Mouse (Mus musculus) kidney, embryonic 15.5 days (tissue): ENCODE data around the gene Mia3. TPM values are rescaled to one million over a fixed set of nuclear protein-coding genes. Genes with fewer than 3 reads are reported as not detected.
A peak's percentile ranks its signal among the peaks of the same experiment; 100 is the strongest.
"Not testable (repeated sequence)": the region's sequence is repeated elsewhere in the genome, so short reads cannot be mapped to it uniquely, and the experiment has no call there.

Source experiments
- ATAC-seq: fragments of 200-750 bp; cut with Nextera tagmentation; replicated peaks from 2 replicates; pipeline ENCODE4 v1.8.0; 2017; ENCODE audit warnings: moderate TSS enrichment; ENCODE audit not compliant: low FRiP score
- H3K27ac ChIP-seq: fragments of 300-500 bp; sonication (generic); 2 replicates; pipeline ENCODE4 v1.5.1; 2015; ENCODE audit warnings: mild to moderate bottlenecking, inconsistent platforms
- H3K27me3 ChIP-seq: fragments of 300-500 bp; sonication (generic); 2 replicates; pipeline ENCODE4 v1.6.1; 2015; ENCODE audit warnings: inconsistent platforms
- H3K36me3 ChIP-seq: fragments of 300-500 bp; sonication (generic); 2 replicates; pipeline ENCODE4 v1.6.1; 2015; ENCODE audit warnings: inconsistent platforms
- H3K4me1 ChIP-seq: fragments of 300-500 bp; sonication (generic); 2 replicates; pipeline ENCODE4 v1.6.1; 2015; ENCODE audit warnings: inconsistent platforms
- H3K4me2 ChIP-seq: fragments of 300-500 bp; sonication (generic); 2 replicates; pipeline ENCODE4 v1.6.1; 2015; ENCODE audit warnings: moderate library complexity, mild to moderate bottlenecking, inconsistent platforms
- H3K4me3 ChIP-seq: fragments of 300-500 bp; sonication (generic); replicated peaks from 2 replicates; pipeline ENCODE4 v1.5.1; 2015; ENCODE audit warnings: mild to moderate bottlenecking, inconsistent platforms
- H3K9ac ChIP-seq: fragments of 300-500 bp; sonication (generic); 2 replicates; pipeline ENCODE4 v1.6.1; 2015; ENCODE audit warnings: mild to moderate bottlenecking, inconsistent platforms
- H3K9me3 ChIP-seq: fragments of 300-500 bp; sonication (generic); replicated peaks from 2 replicates; pipeline ENCODE4 v1.6.1; 2016; ENCODE audit warnings: inconsistent platforms
- WGBS: fragments of 180-500 bp; shearing (Covaris S2); methylation state at CpG from one replicate; pipeline ENCODE4 v1.1.7; 2015; ENCODE audit warnings: mixed read lengths; 5-methylcytosine and 5-hydroxymethylcytosine counted together
- polyA plus RNA-seq: library from polyadenylated mRNA; unstranded; fragments of >200 nt; fragmentation: Nextera tagmentation; extraction: Ambion mirVana; gene quantifications from 2 replicates; pipeline ENCODE4 v1.2.1, GENCODE M21; 2015

Mia3 gene
- polyA plus RNA-seq, 1 experiment from 2014 or later: 99.3 TPM

- WGBS: 74% methylated on average over 5 of the region's 5 CpGs
- no peaks in the 10 kb centered on the region for H3K9me3 ChIP-seq
- no peak for ATAC-seq
- no peak overlapping the region for H3K4me2 ChIP-seq
- peaks cover 5% of the 10 kb centered on the region for H3K4me1 ChIP-seq
- no peaks in the 10 kb centered on the region for H3K36me3 ChIP-seq
- no peaks in the 10 kb centered on the region for H3K27me3 ChIP-seq
- no peak overlapping the region for H3K9ac ChIP-seq
- H3K4me3 ChIP-seq: no peak overlapping the region
- no peak overlapping the region for H3K27ac ChIP-seq
These were observed 5.4 kb upstream of the Mia3 start for GRCm38 (mm10) chr1:183374728-183375127.

- peak overlapping the region; percentile 89 for H3K9ac ChIP-seq
- WGBS: under 1% methylated on average over 56 of the region's 56 CpGs
- H3K27me3 ChIP-seq: no peaks in the 10 kb centered on the region
- peaks cover 18% of the 10 kb centered on the region for H3K36me3 ChIP-seq
- H3K4me3 ChIP-seq: peak overlapping the region; percentile 95
- no peaks in the 10 kb centered on the region for H3K9me3 ChIP-seq
- peak overlapping the region; percentile 83 for H3K4me2 ChIP-seq
- H3K27ac ChIP-seq: peak overlapping the region; percentile 81
- peak; percentile 77 for ATAC-seq
- peaks cover 22% of the 10 kb centered on the region for H3K4me1 ChIP-seq
These were observed 552 bp downstream of the Mia3 start for GRCm38 (mm10) chr1:183368601-183369400.

- WGBS: 83% methylated on average over 5 of the region's 5 CpGs
- ATAC-seq: no peak
- Histone ChIP-seq H3K27me3 (no peaks in the 10 kb centered on the region), H3K4me2 (no peak overlapping the region), H3K9me3 (no peaks in the 10 kb centered on the region), H3K4me3 (no peak overlapping the region), H3K4me1 (peaks cover 22% of the 10 kb centered on the region), H3K36me3 (peaks cover 40% of the 10 kb centered on the region), H3K9ac (no peak overlapping the region), H3K27ac (no peak overlapping the region)
These were observed 3.0 kb downstream of the Mia3 start for GRCm38 (mm10) chr1:183366361-183366760.

GRCm38 (mm10) chr1:183363577-183363867, 5.8 kb downstream of the Mia3 start:
- peaks cover 67% of the 10 kb centered on the region for H3K36me3 ChIP-seq
- no peak for ATAC-seq
- peaks cover 16% of the 10 kb centered on the region for H3K4me1 ChIP-seq
- no peaks in the 10 kb centered on the region for H3K27me3 ChIP-seq
- H3K27ac ChIP-seq: no peak overlapping the region
- H3K9ac ChIP-seq: no peak overlapping the region
- 93% methylated on average over 5 of the region's 5 CpGs for WGBS
- H3K9me3 ChIP-seq: no peaks in the 10 kb centered on the region
- H3K4me2 ChIP-seq: no peak overlapping the region
- no peak overlapping the region for H3K4me3 ChIP-seq

GRCm38 (mm10) chr1:183362729-183363576, 6.4 kb downstream of the Mia3 start:
- Histone ChIP-seq H3K4me3 (no peak overlapping the region), H3K27ac (no peak overlapping the region), H3K9ac (no peak overlapping the region), H3K9me3 (no peaks in the 10 kb centered on the region), H3K4me2 (no peak overlapping the region), H3K4me1 (peaks cover 11% of the 10 kb centered on the region), H3K36me3 (peaks cover 72% of the 10 kb centered on the region), H3K27me3 (no peaks in the 10 kb centered on the region)
- 85% methylated on average over 14 of the region's 14 CpGs for WGBS
- ATAC-seq: no peak

- no peak overlapping the region for H3K4me2 ChIP-seq
- no peak overlapping the region for H3K27ac ChIP-seq
- no peaks in the 10 kb centered on the region for H3K9me3 ChIP-seq
- H3K4me1 ChIP-seq: peaks cover 5% of the 10 kb centered on the region
- H3K9ac ChIP-seq: no peak overlapping the region
- H3K4me3 ChIP-seq: no peak overlapping the region
- H3K36me3 ChIP-seq: peaks cover 79% of the 10 kb centered on the region
- H3K27me3 ChIP-seq: no peaks in the 10 kb centered on the region
- no peak for ATAC-seq
- WGBS: 91% methylated on average over 5 of the region's 5 CpGs
These were observed 7.1 kb downstream of the Mia3 start for GRCm38 (mm10) chr1:183362301-183362700.

- no peak overlapping the region for H3K9ac ChIP-seq
- ATAC-seq: no peak
- no peaks in the 10 kb centered on the region for H3K4me1 ChIP-seq
- peaks cover 90% of the 10 kb centered on the region for H3K36me3 ChIP-seq
- no peak overlapping the region for H3K4me3 ChIP-seq
- 92% methylated on average over 3 of the region's 3 CpGs for WGBS
- no peaks in the 10 kb centered on the region for H3K9me3 ChIP-seq
- no peak overlapping the region for H3K4me2 ChIP-seq
- no peak overlapping the region for H3K27ac ChIP-seq
- no peaks in the 10 kb centered on the region for H3K27me3 ChIP-seq
These were observed 10.5 kb downstream of the Mia3 start for GRCm38 (mm10) chr1:183358901-183359300.

GRCm38 (mm10) chr1:183349840-183350239, 19.5 kb downstream of the Mia3 start:
- Histone ChIP-seq H3K36me3 (peaks cover 73% of the 10 kb centered on the region), H3K4me2 (no peak overlapping the region), H3K4me1 (peaks cover 11% of the 10 kb centered on the region), H3K27ac (no peak overlapping the region), H3K9me3 (no peaks in the 10 kb centered on the region), H3K27me3 (no peaks in the 10 kb centered on the region), H3K4me3 (no peak overlapping the region), H3K9ac (no peak overlapping the region)
- no peak for ATAC-seq
- 23% methylated on average over 6 of the region's 6 CpGs for WGBS

GRCm38 (mm10) chr1:183345817-183346195, 23.5 kb downstream of the Mia3 start:
- H3K4me1 ChIP-seq: peaks cover 14% of the 10 kb centered on the region
- H3K27me3 ChIP-seq: no peaks in the 10 kb centered on the region
- H3K9ac ChIP-seq: peak overlapping the region; percentile 85
- H3K36me3 ChIP-seq: peaks cover 55% of the 10 kb centered on the region
- H3K4me2 ChIP-seq: peak overlapping the region; percentile 89
- peak overlapping the region; percentile 92 for H3K27ac ChIP-seq
- peak overlapping the region; percentile 98 for H3K4me3 ChIP-seq
- WGBS: 4% methylated on average over 10 of the region's 10 CpGs
- ATAC-seq: peak; percentile 43
- no peaks in the 10 kb centered on the region for H3K9me3 ChIP-seq

- Histone ChIP-seq H3K9ac (peak overlapping the region; percentile 85), H3K9me3 (no peaks in the 10 kb centered on the region), H3K4me2 (peak overlapping the region; percentile 89), H3K36me3 (peaks cover 55% of the 10 kb centered on the region), H3K27me3 (no peaks in the 10 kb centered on the region), H3K27ac (peak overlapping the region; percentile 92), H3K4me1 (peaks cover 14% of the 10 kb centered on the region), H3K4me3 (peak overlapping the region; percentile 98)
- peak; percentile 98 for ATAC-seq
- under 1% methylated on average over 71 of the region's 72 CpGs for WGBS
These were observed 24.2 kb downstream of the Mia3 start for GRCm38 (mm10) chr1:183344886-183345816.

- not testable (repeated sequence) for H3K9ac ChIP-seq, H3K4me2 ChIP-seq, H3K9me3 ChIP-seq, ATAC-seq, H3K4me3 ChIP-seq, H3K27ac ChIP-seq, H3K27me3 ChIP-seq
- Histone ChIP-seq H3K4me1 (peaks cover 14% of the 10 kb centered on the region), H3K36me3 (peaks cover 51% of the 10 kb centered on the region)
- WGBS: 96% methylated on average over 1 of the region's 1 CpGs
These were observed 26.5 kb downstream of the Mia3 start for GRCm38 (mm10) chr1:183342902-183343301.
